Mouse (Mus musculus) urinary bladder, postnatal 4 days (tissue): ENCODE results near the gene Nell1.

ENCODE experiments used
- DNase-seq, 2 experiments: peaks; one replicate each; pipeline ENCODE4 v3.0.0; 2021 to 2022; ENCODE audit warnings: low spot score in 2 of 2

The Nell1 gene

DNA sequence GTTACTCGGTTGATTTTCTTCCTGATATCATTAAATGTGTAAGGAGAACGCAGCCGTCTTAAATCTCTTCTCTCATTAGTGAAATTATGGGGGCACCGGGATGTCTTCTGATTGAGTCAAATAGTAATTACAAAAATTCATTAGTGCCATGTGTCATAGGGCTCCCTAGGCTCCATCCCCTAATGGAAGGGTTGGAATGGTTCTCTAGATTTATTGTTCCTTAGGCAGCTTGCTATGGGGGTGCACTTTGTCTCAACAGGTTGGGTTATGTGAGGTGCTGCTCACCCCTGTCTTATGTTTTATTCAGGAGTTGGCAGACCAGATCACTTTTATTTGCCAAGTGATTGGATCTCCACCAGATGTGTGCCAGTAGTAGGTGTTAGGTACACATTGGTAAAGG is 75.5 kb downstream of the Nell1 start:
- DNase-seq = no peak

GRCm38 (mm10) chr7:50053704-50054103 is 79.0 kb downstream of the Nell1 start:
- DNase-seq = no peak

DNA sequence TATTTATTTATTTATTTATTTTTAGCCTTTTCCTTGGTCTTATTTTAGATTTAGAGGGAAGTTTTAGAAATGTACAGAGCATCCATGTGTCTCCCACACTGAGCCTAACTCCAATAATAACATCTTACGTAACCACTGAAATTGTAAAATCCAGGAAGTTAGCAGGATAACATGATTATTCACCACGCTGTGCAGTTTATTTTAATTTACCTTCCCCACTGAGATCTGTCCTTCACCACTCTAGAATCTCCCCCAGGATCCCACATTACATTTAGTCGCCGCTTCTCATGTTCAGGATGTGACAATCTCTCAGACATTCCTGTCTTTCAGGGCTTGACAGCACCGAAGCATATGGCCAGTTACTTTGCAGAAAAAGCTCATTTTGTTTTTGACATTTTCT is 119.8 kb downstream of the Nell1 start:
- DNase-seq = no peak

- DNase-seq = no peak
Measured at GRCm38 (mm10) chr7:50105612-50106321, 131.1 kb downstream of the Nell1 start.

- DNase-seq = no peak
Measured at GRCm38 (mm10) chr7:50107261-50107660, 132.6 kb downstream of the Nell1 start.

DNA sequence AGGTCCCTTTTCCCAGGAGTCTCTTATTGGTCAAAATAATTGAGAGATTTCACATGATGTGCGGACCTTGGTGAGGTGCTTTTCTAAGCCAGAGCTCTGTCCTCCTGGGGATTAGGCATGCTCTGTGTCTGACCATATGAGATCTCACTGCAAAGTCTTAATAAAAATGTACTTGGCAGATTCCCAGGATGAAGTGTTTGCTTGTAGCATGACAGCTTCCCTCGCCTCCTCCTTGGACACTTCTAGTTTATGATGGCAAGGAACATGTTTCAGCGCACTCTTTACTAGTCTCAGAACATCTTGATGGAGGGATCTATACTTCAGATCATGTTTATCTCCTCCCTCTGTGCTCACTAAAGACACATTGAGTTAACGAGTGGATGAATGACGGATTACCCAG is 143.7 kb downstream of the Nell1 start:
- no peak for DNase-seq

GRCm38 (mm10) chr7:50137706-50138105 is 163.0 kb downstream of the Nell1 start:
- DNase-seq = no peak

- no peak for DNase-seq
Measured at GRCm38 (mm10) chr7:50149326-50149725, 174.7 kb downstream of the Nell1 start.

DNA sequence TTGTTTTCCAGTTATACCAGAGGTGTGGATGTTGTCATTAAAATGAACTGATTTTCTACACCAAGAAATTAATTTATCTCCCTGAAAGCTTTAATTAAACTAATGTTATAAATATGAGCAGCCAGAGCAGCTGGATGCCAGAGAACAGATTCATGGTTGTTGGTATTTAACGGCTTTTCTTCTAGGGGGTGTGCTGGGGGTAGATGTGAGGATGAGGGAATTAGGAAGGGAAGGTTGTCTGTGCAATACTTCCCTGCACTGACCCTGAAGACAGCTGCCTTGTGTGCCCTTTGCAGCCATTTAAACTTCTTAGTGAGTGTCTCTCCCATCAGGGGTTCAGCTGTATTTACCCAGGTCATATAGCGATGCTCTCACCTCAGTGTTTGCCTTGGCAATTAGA is 176.2 kb downstream of the Nell1 start:
- DNase-seq = no peak

- DNase-seq = no peak
Measured at GRCm38 (mm10) chr7:50153618-50154017, 179.0 kb downstream of the Nell1 start.

- DNase-seq = no peak
Measured at GRCm38 (mm10) chr7:50162602-50163001, 187.9 kb downstream of the Nell1 start.

- DNase-seq = no peak
Measured at GRCm38 (mm10) chr7:50168778-50169177, 194.1 kb downstream of the Nell1 start.

- DNase-seq = no peak
Measured at GRCm38 (mm10) chr7:50186306-50186705, 211.6 kb downstream of the Nell1 start.

DNA sequence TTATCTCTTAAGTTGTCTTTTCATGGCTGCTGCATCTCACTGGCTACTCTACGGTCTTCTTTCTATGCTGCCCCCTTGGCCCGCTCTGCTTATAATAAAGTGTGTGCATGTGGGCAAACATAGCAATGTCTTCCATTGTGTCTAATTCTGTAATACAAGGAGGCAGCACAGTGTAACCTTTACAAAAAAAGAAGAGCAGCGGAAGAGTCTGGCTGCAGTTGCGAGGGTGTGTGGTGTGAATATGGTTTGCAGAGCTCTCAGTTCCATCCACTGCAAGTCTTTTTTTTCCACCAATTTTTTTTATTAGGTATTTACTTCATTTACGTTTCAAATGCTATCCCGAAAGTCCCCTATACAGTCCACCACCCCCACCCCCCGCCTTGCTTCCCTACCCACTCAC is 219.3 kb downstream of the Nell1 start:
- DNase-seq = no peak

DNA sequence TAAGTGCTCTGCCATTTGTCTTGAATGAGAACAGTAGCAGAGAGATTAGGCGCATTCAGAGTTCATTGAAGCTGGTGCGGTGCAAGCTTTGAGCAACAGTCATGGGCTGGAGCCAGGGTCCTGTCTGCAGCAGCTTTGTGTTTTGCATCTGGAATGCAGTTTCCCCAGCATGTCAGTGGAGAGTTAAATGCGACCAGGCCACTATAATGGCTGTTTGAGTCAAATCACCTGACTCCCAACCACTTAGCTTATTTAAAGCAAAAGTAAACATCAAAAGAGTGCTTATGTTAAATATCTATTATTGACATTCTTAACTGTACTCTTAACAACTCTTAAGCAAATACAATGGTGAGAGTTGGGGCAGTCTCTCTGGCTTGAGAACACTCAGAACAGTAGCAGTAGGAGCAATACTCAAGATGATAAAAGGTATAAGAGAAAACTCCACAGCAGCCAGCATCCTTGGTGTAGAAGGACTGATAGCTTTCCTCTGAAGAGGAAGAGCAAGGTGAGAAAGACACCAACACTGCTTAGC is 220.5 kb downstream of the Nell1 start:
- DNase-seq = no peak

- no peak for DNase-seq
Measured at GRCm38 (mm10) chr7:50205268-50205667, 230.6 kb downstream of the Nell1 start.

DNA sequence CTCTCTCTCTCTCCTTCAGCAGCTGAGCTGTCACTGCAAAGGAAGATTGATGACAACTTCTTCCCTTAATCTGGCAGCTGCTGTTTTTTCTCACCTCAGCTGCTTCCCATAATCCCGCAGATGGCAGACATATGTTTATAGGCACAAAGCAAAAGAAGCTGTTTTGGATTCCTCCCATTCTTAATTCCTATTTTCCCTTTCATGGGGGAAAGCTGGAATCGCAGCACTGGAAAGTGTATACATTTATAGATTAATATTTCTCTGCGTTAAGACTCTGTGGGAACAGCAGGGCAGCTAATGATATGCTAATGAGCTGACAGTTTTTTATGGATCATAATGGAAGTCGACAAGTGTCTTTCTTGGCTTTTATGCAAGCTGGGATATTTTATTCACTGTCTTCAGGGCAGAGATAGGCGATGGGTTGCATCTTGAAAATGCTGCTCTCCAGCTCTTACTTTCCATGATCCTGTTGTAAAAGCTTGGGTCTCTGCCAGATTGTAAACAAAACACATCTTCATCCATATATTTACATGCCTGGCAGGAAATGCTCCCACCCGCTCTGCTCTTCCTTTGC is 236.1 kb downstream of the Nell1 start:
- no peak for DNase-seq

GRCm38 (mm10) chr7:50221849-50222248 is 247.2 kb downstream of the Nell1 start:
- no peak for DNase-seq

DNA sequence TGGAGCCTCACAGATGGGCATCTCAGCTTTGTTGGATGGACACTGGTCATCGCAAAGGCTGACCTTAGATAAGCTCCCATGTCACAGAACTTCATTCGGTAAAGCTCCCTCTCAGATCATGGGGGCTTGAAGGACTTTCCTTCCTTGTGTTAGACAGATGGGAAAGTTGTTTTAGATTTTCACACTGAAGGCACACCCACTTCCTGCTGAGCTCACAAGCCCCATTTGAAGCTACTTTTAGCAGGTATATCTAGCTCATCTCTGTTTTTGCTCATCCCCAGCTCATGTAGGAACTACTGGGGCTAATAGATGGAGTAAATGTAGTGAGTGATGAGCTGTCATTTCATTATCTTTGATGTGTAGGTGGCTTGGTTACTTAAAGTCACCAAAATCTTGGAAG is 252.0 kb downstream of the Nell1 start:
- no peak for DNase-seq

DNA sequence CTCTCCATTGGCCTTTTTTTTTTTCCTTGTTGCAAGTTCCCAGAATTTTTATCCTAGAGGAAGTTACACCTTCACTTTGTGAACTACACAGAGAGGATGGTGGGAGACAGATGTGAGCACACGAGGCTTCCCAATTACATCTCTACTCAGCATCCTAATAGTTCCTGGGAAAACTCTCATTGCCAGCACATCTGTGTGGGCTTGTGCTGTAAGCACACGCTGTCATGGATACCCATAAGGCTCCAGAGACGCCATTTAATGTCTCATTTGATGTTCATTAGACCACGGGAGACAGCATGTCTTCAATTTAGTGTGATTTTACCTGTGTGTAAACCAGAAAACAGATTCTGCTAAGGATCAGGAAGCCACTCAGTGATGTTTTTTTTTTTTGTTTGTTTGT is 253.6 kb downstream of the Nell1 start:
- no peak for DNase-seq

- DNase-seq = no peak
Measured at GRCm38 (mm10) chr7:50241213-50241612, 266.5 kb downstream of the Nell1 start.

DNA sequence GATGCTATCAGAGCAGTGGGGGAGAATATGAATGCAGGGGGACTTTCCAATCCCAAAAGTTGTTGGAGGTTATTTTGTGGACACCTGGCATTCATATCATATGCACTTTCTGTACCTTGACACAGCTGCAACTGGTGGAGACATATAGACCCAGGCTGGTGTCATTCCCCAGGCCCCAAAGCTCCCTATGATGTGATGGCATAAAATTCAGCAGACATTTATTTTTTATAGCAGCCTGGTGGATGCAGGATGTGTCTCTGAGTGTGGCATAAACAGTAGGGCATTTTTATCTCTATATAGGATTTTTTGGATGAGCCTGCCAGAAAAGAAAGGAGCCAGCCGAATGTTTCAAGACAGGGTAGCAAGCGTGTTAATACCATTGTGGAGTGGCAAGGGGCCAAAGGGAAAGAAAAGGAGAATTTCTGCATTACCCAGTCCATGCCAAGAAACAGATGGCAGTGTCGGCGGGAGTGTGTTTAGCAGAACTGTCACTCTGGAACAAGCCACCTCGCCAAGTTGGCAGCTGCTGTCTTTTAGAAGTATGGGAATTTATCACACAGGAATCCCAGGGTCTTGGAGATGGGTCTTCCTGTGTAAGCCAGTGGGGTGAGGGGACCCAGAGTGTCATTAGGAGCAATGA is 267.1 kb downstream of the Nell1 start:
- no peak for DNase-seq

- DNase-seq = no peak
Measured at GRCm38 (mm10) chr7:50253166-50253565, 278.5 kb downstream of the Nell1 start.
